Mouse (Mus musculus) brain, embryonic 14.5 days (tissue): ENCODE data around the gene Dph7. TPM values are rescaled to one million over a fixed set of nuclear protein-coding genes. Genes with fewer than 3 reads are reported as not detected.

Experiments
- DNase-seq: peaks from one replicate; pipeline ENCODE4 v3.0.0-alpha.2; 2011; ENCODE audit warnings: low read depth
- CTCF ChIP-seq: fragments of 200-500 bp; IDR thresholded peaks from 2 replicates; pipeline ENCODE4 v1.5.1; 2012; ENCODE audit warnings: inconsistent platforms, mild to moderate bottlenecking, moderate library complexity, borderline replicate concordance; ENCODE audit not compliant: insufficient read depth, insufficient read length; ENCODE audit errors: extremely low read depth
- POLR2A ChIP-seq: fragments of 200-500 bp; IDR thresholded peaks from 2 replicates; pipeline ENCODE4 v1.6.1; 2012; ENCODE audit warnings: mild to moderate bottlenecking, inconsistent platforms, borderline replicate concordance; ENCODE audit not compliant: poor library complexity, insufficient read depth, insufficient read length, severe bottlenecking; ENCODE audit errors: extremely low read depth
- polyA plus RNA-seq: library from polyadenylated mRNA; depleted of rRNA; stranded (reverse); fragments of >200 nt; gene quantifications from 2 replicates; pipeline ENCODE4 v1.2.3, GENCODE M21; 2012; rRNA removed

The Dph7 gene
- polyA plus RNA-seq = 39.8 and 46.4 TPM in 2 replicates

DNA sequence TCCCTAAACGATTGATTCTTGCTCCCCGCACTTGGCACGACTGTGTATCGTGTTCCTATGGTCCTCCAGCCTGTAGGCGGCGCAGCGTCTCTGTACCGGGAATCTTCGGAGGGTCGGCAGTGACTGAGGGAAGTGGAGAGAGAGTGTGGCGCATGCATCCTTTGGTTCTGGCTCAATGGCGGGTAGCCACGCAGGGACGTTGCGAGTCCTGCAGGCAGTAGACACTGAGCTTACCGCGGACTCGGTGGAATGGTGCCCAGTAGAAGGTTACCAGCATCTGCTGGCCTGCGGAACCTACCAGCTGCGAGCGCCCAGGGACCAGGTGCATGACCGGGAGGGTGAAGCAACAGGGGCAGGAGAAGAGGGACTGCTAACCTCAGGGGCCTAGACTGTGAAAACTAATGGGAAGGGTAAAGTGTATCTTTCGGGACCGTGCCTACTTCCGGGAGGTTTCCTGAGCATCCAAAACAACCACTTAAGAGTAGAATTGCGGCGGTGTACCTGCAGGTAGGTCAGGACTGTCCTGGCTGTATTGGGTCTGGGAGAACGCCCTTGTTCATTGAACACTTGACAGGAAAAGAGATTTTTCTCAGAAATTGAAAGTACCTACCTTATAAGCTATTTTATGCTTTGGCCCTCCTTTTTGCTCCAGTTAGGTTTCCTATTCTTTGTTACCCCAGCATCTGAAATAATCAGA lies at the start of gene Dph7:
TSS of gene Dph7 (plus strand) at position 97 of the 697 bp plus-strand sequence.
- peak; percentile 94 for DNase-seq
- TF ChIP-seq CTCF = peak; percentile 95
- peak; percentile 42; the same call in 1 of the 2 replicates for TF ChIP-seq POLR2A

DNA sequence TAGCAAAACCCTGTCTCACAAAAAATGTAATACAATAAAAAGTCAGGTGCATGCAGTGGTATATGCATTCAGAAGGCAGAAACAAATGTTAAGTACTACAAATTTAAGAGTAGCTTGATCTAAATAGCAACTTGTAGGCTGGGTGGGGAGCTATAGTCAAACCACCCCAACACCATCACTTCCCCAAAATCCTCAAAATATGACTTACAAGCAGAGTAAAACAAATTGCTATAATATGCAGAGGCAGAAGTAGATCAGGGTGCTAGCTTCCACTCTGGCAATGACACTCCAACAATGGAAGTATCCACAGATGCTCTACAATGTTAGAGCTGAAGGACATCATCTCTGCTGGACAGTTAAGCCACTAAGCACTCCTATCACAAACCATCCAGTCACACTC lies 49.6 kb upstream of the Dph7 start:
- no peak for DNase-seq
- TF ChIP-seq POLR2A = no peak
- no peak for TF ChIP-seq CTCF

DNA sequence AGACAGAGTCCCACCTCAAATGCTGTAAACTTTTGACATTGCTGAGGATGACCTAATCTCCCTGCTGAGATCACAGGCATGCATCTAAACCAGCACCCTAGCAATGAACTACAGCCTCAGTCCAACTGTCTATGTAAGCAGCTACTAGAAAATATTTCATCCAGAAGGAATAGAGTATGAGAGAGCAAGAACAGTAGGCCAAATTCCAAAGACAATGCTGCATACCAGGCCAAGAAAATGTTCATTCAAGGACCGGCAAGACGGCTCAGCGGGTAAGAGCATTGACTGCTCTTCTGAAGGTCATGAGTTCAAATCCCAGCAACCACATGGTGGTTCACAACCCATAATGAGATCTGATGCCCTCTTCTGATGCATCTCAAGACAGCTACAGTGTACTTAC lies 47.4 kb upstream of the Dph7 start:
- TF ChIP-seq POLR2A (no peak), CTCF (no peak)

DNA sequence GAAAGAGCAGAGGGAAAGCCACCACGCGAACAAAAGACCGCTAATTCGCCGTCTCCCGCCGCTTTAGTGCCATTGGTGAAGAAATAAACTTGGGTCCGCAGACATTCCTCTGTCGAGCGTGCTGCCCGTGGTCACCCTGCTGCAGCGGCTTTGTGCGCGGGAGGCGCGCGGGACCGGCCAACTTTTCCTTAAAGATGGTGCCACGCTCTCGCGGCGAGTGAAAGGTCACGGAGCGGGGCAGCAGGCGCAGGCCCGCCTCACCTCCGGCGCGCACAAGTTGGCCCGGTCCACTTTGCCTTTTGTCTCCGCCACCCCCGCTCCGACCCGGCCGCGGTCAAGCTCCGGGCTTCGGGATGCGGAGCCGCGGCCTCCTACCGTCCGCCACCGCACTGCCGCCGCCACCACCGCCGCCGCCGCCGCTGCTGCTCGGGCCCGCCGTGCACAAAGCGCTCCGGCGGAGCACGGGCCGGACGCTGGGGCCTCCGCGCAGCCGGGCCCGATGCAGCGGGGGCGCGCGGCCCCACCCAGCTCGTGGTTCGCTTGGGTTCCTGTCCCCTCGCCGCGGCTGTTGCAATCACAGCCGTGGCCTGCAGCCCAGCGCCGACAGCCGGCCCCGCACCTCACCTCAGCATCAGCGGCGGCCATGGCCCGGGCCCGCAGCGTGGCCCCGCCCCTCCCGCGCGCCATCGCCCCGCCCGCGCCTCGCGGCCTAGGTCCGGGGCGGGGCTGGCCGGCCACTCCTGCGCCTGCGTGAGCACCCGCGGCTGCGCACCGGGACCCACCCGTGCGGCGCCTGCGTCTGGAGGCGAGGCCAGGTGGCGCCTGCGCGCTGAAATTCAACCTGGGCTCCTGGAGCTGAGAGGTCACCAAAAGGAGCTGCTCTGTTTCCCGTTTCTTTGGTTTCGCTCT lies 43.0 kb upstream of the Dph7 start, which contains the start of gene Ehmt1:
TSS of gene Ehmt1 (minus strand) at position 685 of the 909 bp plus-strand sequence.
- TF ChIP-seq CTCF (no peak), POLR2A (peak; percentile 95)
- DNase-seq = peak; percentile 97

More for the DNA sequence above, 47.4 kb upstream of the Dph7 start:
- no peak for DNase-seq

DNA sequence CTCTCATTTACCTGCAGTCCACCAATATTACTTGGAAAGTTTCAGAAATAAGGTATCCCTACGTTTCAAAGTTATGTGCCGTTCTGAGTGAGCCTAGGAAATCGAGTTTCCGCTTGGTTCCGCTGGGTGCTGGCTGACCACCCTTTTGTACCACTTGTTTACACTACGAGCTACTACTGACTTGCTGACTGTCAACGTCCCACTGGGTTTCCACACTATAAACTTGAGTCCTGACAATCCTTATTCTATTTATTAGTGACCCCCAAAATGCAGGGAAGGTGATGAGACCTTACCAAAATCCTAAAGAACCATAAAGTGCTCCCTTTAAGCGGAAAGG lies 42.4 kb upstream of the Dph7 start:
- DNase-seq = no peak
- TF ChIP-seq CTCF (no peak), POLR2A (no peak)

DNA sequence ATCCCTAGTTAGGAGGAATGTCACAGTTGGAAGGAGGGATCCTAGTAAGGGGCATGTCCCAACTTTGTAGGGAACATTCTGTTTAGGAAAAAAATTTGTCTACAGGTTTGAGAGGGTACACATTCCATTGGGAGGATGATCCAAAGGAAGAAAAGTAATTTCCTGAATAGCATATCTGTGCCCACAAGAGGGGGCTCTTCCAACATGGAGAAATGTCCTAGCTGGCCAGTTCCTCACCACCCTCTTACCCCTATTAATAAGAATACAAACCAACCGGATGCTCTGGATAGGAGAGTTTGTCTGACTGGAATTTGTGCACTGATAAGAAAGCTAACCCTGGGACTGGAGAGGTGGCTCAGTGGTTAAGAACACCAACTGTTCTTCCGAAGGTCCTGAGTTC lies 38.6 kb upstream of the Dph7 start:
- peak; percentile 49 for DNase-seq
- TF ChIP-seq POLR2A (no peak), CTCF (peak; percentile 44; the same call in 1 of the 2 replicates)

DNA sequence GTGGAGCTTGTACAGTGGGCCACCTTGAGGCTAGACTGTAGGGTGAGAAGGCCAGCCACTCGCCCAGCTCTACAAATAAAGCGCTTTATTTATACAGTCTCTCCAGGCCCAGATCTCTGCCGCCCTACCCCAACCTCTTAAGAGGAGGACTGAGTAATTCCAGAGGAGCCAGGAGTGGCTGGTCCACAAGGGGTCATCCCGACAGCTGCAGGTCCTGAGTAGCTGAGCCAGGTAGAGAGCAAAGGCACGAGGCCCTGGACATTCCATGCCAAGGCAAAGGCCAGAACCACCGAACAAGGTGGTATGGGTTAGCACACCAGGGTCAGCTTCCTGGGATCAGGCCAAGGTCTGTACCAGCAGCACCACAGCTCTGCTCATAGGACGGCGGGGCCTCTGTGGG lies 36.9 kb upstream of the Dph7 start:
- TF ChIP-seq POLR2A (no peak), CTCF (no peak)
- DNase-seq = no peak

DNA sequence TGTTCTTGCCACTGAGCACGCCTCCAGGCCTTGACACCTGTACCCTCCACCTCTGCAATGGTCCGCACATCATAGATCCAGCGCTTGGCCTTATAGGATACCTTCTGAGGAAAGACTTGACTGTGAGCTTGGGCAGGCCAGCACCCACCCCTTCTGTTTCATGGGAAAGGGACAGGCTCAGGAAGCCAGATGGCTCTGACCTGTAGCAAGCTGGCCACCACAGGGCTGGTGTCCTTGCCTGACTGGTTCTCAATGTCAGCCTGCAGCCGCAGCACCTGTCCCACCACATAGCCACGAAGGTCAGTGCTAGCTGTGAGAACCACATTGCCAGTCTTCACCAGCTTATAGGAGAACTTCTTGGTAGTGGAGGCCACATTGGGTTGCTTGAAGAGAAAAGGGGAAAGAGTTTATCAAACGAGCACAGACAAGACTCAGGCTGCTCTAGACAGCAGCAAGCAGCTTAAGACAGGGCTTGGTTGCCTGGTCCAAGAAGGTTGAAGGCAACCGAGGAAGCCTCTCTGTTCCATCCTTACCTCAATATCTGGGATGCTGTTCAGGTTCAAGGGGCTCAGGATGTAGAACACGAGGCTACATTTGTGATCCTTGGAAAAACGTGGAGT lies 35.7 kb upstream of the Dph7 start:
- DNase-seq = no peak
- TF ChIP-seq POLR2A (no peak), CTCF (no peak)

DNA sequence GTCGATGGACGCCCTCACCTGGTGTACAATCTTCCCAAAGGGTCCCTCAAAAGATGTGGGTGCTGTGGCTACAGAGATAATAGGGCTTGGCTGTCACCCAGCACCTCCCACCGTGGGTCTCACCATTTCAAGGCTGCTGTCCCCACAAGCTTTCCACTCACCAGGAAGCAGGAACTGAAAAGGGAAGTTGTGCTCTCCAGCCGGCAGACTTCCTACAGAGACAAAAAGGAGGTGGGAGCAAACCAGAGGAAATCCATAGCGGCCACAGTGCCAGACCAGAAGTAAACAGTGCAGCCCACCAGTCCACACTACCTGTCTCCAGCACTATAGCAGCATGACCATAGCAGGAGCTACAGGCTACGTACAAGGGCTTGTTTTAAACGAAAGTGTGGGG lies 35.2 kb upstream of the Dph7 start:
- no peak for DNase-seq
- TF ChIP-seq CTCF (no peak), POLR2A (no peak)

DNA sequence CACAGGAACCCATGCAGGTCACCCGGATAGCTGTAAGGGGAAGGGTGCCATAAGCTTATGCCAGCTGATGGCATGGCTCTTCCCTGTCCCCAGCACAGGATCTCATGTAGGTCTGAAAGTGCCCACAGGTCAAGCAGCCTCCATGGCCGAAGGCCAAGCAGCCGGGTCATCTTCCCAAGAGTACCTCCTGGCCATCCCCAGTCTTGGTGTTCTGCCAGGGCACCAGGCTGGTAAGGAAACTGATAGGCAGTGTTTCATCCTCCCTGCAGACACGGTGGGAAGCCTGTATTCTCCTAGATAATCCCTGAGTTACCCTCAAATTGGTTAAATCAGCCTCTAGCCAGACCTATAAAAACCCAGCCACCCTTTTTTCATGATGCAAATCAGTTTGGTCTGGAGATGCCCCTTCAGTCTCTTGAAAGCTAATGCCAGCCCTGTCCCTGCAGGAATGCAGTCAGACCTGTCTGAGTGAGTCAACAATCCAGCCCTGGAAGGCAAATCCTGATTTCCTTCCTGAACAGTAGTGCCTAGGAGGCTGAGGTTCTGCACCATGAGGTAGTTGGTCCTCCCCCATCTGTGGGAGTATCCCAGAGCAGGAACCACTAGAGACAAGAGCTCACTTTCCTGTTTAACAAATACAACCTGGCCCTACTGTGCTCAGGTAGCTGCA lies 34.3 kb upstream of the Dph7 start:
- no peak for DNase-seq
- no peak for TF ChIP-seq CTCF
- no peak for TF ChIP-seq POLR2A

DNA sequence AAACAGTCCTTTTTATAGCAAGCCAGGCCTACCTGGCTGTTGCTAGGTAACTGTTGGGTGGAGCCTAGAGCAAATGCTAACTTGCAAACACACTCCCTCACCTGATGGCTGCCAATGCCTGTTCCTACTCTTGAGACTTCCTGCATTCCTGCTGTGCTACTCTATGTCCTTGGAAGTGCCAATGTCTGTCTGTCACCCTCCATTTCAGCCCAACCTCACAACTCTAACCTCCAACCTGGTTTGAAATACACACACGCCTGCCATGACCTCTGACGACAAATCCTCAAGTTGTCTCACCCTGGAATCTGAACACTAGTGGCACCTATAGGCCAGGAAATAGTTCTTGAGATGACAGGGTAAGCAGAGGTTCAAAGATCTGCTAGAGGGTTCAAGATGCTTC lies 33.1 kb upstream of the Dph7 start:
- no peak for DNase-seq

More for the DNA sequence above, 33.1 kb upstream of the Dph7 start:
- TF ChIP-seq POLR2A = no peak
- no peak for TF ChIP-seq CTCF
